Mouse (Mus musculus) stomach, postnatal 0 days (tissue): Measurements from ENCODE around the gene Ier5.

Source experiments
- CTCF ChIP-seq: IDR thresholded peaks from 2 replicates; pipeline ENCODE4 v1.5.1; 2016; ENCODE audit warnings: antibody characterized with exemption, low read depth, mild to moderate bottlenecking, moderate library complexity
- EP300 ChIP-seq: optimal IDR thresholded peaks from 2 replicates; pipeline ENCODE3; 2016; ENCODE audit warnings: antibody characterized with exemption

GRCm38 (mm10) chr1:155127429-155127934, 28.0 kb upstream of the Ier5 start:
- TF ChIP-seq CTCF (no peak), EP300 (no peak)
